Mouse (Mus musculus): ENCODE results near the gene Fgr.
"Not testable (repeated sequence)": the region's sequence is repeated elsewhere in the genome, so short reads cannot be mapped to it uniquely, and the experiment has no call there.

Fgr gene

DNA sequence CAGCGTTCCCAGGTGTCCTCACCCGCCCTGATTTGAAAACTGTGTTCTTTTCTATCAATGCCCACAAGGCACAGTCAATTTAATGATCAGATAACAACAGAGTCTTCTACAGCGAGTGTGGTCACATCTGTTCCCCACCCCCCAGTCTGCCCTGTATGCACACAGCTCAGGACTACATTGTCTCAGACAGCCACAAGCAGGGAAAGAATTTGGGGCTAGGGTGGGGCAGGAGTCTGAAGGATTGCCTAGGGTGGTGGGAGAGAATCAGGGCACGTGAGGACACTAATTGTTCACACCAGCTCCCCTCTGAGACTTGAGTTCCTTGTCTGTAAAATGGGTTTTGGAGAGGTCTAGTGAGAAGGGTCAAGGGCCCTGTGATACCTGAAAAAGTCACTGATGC, 19.7 kb downstream of the Fgr start:
- no peak for DNase-seq

DNA sequence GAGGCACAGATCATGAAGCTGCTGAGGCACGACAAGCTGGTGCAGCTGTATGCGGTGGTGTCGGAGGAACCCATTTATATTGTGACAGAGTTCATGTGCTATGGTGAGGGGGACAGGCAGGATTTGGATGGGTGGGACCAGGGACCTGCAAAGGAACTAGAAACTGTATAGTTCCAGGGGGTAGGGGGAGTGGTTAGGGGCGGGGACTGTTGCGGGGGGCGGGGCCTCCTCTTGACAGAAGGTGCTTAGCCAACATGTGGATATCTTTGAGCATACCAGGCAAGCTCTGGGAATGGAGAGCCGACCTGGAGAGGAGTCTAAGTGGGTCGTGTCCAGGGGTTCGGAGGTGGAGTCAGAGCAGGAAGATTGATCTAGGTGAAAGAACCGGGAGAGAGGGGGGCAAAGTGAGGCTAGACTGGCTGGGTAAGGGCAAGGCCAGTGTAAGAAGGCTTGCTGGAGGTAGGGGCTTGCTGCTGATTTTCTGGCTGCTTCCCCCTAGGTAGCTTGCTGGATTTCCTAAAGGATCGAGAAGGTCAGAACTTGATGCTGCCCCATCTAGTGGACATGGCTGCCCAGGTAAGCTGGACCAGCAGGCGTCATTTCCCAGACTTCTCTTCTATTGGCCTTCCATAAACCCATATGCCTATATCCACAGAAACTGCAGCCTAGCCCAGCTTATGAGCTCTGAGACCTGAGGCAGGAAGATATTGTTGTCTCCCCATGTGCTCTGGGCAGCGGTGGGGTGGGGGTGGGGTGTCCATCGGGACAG, 23.8 kb downstream of the Fgr start:
- no peak for DNase-seq

- no peak for DNase-seq
These were observed 29.0 kb downstream of the Fgr start for GRCm38 (mm10) chr4:133002896-133003295.

DNA sequence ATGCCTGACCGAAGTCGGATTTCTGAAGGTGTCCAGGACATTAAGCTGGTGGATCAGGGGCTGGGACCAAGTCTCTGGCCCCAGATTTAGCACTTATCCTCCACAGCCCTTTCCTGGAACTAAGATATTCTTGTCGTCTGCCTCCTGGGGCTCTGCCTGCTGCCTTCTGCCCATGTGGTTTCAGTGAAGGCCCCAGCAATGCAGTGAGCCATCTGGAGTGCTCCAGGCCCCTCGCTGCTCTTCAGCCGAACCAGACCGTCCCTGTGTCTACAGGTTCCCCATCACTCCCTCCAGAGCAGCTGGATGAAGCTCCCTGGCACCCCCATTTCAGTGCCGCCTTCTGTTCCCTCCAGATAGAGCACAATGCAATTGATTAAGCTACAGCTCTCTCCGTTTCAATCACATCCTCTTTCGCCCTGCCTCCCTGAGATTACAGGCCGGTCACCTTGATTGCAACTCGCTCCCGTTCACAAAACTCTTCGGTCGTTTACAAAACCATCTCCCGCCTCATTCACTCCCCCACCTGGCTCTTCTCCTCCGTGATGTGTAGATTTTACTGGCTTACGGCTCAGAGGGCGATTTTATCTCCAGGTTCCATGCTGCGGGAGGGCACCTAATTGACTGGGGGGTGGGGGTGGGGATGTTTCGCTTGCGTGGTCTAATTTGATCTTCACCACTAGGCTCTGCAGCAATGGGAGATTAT, 29.6 kb downstream of the Fgr start:
- no peak for DNase-seq

DNA sequence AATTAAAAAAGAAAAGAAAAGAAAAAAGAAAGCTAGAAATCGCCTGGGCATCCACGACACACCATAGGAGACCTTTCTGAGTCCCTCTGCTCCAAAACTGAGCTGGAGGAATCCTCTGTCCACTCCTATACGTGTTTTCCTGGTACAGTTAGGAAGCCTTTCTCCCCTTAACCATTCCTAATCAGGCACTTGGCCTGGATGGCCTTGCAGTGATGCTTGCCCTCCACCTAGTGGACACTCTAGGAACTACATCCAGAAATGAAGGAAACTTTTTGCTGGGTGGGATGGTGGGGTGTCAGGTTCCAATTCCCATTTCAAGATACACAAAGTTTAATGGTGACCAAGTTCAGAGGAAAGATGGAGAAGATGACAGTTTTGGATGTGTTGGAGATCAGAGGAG, 31.3 kb downstream of the Fgr start:
- DNase-seq, result peak; percentile 77

- DNase-seq, result not testable (repeated sequence)
These were observed 32.1 kb downstream of the Fgr start for GRCm38 (mm10) chr4:133005885-133006451.

DNA sequence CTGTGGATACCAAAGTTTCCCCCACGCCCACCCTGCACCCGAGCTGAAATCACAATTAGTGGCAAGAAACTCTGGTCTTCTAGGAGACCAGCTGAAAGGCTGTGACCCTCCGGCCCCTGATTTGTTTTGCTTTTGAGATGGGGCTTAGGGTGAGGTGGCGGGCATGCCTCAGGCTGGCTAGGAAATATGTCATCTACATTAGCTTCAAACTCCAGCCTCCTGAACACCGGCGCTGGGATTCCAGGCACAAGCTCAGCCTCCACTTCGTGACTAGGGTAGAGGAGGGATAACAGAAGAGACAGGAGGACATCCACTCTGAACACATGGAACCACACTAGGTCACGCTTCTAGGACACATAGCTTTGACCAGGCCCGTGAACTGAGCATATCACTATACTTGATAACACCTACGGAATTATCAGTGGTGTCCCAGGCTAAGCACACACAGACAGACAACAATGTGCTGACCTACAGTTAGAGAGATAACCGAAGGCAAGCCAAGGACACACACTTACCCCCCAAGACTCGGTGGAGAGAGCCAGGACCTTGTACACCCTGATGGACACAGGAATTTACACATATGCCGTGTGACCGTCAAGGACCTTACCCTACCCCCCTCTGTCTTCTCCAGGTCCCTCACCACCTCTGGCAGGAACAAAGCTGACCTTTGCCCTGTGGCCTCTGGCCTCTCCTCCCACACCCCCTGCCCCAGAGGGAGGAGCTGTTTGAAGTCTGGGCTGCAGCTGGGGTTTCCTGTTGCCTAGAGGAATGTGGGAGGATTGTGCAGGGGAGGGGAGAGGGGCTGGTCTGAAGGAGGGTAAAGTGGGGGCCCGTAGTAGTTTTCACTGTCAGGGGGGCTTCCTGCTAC, 33.9 kb downstream of the Fgr start:
- no peak for DNase-seq

- peak; percentile 84 for DNase-seq
These were observed 35.2 kb downstream of the Fgr start for GRCm38 (mm10) chr4:133009131-133009530.

DNA sequence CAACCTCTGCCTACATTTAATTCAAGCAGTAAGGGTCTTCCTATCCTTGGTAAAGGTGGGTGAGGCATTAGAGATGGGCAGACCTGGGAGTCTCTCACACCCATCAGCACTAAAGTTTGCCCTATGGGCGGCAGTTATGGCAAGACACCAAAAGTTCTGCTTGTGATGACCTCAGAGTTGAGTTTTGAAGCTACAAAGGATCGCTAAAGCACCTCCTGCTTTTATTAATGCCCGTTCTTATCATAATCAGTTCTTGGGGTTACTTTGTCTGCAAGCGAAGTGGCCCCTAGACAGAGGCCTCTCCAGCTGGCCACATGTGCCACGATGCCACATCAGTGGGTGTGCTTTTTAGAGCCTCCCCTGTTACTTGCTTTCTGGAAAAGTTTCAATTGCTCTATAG, 35.8 kb downstream of the Fgr start:
- no peak for DNase-seq

DNA sequence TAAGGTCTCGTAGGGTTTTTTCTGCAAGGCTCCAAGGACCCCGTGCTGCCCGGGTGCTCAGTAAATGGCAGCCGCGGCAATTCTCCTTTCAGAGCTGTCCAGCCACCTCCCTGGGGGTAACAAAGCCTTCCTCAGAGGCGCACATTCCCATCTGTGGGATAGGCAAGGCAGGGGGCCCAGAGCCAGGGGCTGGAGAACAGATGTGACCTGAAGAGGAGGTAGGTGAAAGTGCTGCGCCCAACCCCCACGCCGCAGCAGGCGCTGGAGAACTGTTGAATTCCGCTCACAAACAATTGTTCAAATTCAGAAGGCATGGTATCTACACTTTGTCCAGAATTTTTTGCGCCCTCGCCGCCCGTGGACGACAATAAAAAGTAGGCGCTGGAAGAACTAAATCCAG, 36.7 kb downstream of the Fgr start:
- peak; percentile 68 for DNase-seq

GRCm38 (mm10) chr4:133011028-133011820, 37.3 kb downstream of the Fgr start, which contains the start of gene Ahdc1:
TSS of gene Ahdc1 (plus strand) at chr4:133011260.
- DNase-seq, result peak; percentile 97

GRCm38 (mm10) chr4:133011821-133012775, 38.2 kb downstream of the Fgr start:
- peak; percentile 81 for DNase-seq

- peak; percentile 69 for DNase-seq
These were observed 38.9 kb downstream of the Fgr start for GRCm38 (mm10) chr4:133012776-133013265.

DNA sequence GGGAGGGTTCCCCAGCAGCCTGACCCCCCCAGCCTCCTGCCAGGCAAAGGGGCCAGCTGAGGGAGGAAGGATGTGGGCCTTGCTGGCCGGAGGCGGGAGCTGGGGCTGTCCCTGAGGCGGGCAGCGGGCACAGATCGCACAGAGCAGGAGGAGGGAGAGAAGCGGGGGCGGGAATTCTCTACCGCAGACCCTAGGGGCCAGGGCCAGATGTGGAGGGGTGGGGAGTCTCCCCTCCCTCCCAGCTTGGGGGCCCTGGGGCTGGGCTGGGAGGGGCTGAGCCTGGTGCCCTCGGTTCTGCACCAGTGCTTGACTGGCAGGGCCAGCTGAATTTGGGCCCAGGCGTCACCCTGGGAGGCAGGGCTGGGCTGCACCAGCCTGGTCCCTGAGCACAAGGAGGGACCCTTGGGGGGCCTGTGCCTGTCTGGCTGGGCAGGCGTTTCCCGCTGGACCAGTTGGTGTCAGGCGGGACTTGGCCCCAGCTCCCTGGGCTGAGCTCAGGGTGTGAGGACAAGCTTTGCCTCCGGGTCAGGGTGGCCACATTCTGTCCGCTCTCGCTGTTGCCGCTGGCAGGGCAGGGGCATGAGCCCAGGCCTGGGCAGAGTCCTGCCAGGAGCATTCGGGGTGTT, 39.5 kb downstream of the Fgr start:
- peak; percentile 57 for DNase-seq

GRCm38 (mm10) chr4:133014088-133014487, 40.2 kb downstream of the Fgr start:
- DNase-seq, result peak; percentile 35

- DNase-seq, result no peak
These were observed 41.2 kb downstream of the Fgr start for GRCm38 (mm10) chr4:133014896-133015709.

DNA sequence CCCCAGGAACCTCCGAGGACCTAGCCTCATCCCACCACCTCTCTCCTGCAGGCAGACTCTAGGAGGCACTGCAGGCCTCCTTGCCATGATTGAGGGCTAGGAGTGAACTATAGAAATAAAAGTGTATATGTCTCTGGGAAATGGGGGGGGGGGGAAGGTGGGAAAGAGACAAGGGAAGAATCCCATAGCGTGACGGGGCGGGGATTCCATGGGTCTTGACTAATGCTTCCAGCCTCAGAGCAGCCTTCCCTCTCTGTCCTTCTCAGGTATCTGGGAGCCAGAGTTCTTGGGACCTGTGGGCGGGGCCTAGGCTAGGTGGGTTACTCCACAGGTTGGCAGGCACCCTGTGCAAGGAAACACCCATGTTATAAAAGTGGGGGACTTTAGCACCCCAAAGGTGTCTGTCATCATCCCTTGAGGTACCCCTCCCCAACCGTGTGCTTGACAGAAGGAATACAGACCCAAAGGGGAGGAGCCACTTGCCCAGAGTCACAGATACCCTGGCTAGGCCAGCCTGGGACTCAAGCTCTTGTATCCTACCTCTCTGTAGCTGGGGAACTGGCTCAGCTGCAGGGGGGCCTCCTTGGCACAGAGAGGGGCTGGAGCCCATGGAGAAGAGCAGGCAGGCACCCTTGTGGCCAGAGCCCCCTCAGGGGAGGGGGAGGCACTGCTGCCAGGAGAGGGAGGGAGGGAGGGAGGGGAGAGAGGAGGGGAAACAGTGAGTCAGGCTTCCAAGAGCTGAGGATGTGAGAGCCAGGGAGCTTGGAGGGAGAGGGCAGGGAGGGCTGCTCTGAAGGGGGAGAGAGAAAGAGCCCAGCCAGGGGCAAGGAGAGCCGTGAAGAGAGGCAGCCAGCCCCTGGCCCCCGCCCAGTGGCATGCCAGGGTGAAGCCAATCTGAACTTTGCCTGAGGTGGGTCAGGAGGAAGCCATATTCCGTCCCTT, 42.1 kb downstream of the Fgr start:
- DNase-seq, result peak; percentile 39

Measured in thymus, postnatal 4 days (tissue).